Mouse (Mus musculus) leukemia stem cell, adult 10-12 weeks (primary cell): ENCODE results near the gene Dok4. TPM values are rescaled to one million over a fixed set of nuclear protein-coding genes. Genes with fewer than 3 reads are reported as not detected.

Experiments used
- polyA plus RNA-seq: library from polyadenylated mRNA; stranded (reverse); fragments of >175 nt; gene quantifications from 2 replicates; pipeline ENCODE4 v1.2.3, GENCODE M21; 2012; ENCODE audit warnings: low replicate concordance

The Dok4 gene
- 0.90 and 4.2 TPM in 2 replicates for polyA plus RNA-seq

GRCm38 (mm10) chr8:94876197-94876730 lies at the start of gene Dok4:
Gene Dok4 (minus strand): TSS chr8:94876330.

DNA sequence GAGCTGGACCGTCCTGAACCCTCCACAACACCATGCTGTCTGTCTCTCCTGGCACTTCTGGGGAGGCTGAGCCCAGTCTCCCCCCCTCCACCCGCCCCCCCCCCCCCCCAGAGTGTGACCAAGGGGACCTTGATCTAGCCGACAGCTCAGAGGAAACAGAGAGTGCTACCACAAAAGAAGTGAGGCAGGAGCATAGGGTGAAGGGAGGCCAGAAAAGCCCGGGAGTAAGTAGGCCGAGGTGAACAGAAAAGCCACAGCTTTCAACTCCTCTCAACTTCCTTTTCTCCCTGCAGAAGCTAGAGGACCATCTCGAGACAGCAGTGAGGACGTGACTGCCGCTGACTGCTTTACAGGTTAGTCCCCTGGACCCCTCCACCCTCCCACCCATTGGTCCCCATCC lies 47.3 kb upstream of the Dok4 start, which contains the start of gene Adgrg5:
Gene Adgrg5 (plus strand): TSS at position 290 of the 400 bp plus-strand sequence.

GRCm38 (mm10) chr8:94917851-94918495 lies 41.8 kb upstream of the Dok4 start, which contains the start of gene Ccdc102a:
Gene Ccdc102a (minus strand): TSS chr8:94918098.

GRCm38 (mm10) chr8:94857346-94858173 lies 18.6 kb downstream of the Dok4 start, which contains the start of gene Polr2c:
Gene Polr2c (plus strand): TSS chr8:94857450.

DNA sequence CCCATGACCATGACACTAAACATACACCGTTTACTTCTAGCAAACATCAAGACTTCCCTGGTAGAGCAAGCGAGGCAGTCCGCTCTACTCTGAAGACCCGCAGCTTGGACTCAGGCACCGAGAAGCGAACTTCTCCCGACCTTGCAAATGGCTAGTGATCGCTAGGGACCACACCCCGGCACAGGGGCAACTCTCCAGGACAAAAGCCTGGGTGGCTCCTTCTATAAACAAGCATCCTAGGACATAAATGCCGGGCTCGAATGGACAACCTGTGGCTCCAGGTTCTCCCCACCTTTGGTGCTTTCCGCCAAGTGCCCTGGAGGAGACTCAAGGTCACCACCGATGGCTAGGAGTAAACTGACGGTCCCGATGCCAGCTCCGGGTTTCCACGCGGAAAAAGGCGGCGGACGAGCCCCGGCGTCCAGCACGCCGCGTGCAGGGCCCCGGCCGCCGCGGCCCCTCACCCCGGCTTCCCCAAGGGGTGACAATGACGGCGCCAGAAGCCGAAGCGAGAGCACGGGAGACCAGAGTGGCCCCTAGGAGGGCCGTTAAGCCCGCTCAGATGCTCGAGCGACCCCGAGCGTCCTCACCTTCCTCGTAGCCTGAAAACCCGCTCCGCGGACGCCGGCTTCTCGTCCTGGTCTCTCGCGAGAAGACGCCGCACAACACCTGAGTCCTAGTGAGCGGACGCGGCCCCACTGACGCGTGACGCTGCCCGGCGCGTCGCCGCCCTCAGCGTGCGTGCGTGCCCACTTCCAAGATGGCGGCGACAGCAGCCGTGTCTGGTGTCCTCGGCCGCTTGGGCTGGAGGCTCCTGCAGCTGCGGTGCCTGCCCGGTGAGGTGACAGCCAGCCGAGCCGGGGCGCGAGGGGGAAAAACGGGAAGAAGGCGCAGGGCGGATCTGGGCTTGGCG lies 38.2 kb downstream of the Dok4 start, which contains the start of the genes Coq9 and Ciapin1:
Gene Coq9 (plus strand): TSS at position 660 of the 913 bp plus-strand sequence.
Gene Ciapin1 (minus strand): TSS at position 697 of the 913 bp plus-strand sequence.

Other genes with a start within 250 kb of the Dok4 start
- 5.8 and 16.9 TPM in 2 replicates for gene Arl2bp, start 209.7 kb downstream of the Dok4 start, polyA plus RNA-seq
- gene Pllp, start 180.1 kb downstream of the Dok4 start, polyA plus RNA-seq, result not detected in 2 replicates
- gene Ccl22, start 130.7 kb downstream of the Dok4 start, polyA plus RNA-seq, result 0.25 and 0.47 TPM in 2 replicates
- 0.07 and 0.10 TPM in 2 replicates for gene Cx3cl1, start 104.3 kb downstream of the Dok4 start, polyA plus RNA-seq
- gene Ccl17, start 65.9 kb downstream of the Dok4 start, polyA plus RNA-seq, result not detected in 2 replicates
- gene Coq9, start 38.0 kb downstream of the Dok4 start, polyA plus RNA-seq, result 89.1 and 112 TPM in 2 replicates
- 103 and 1,167 TPM in 2 replicates for gene Ciapin1, start 38.0 kb downstream of the Dok4 start, polyA plus RNA-seq
- 10.6 and 11.4 TPM in 2 replicates for gene Polr2c, start 18.9 kb downstream of the Dok4 start, polyA plus RNA-seq
- 1.6 and 3.0 TPM in 2 replicates for gene Ccdc102a, start 41.8 kb upstream of the Dok4 start, polyA plus RNA-seq
- gene Adgrg5, start 47.4 kb upstream of the Dok4 start, polyA plus RNA-seq, result 1.3 and 3.6 TPM in 2 replicates
- gene Adgrg1, start 98.4 kb upstream of the Dok4 start, polyA plus RNA-seq, result 5.7 and 21.1 TPM in 2 replicates
- 0.52 and 1.4 TPM in 2 replicates for gene Adgrg3, start 141.4 kb upstream of the Dok4 start, polyA plus RNA-seq
- gene Drc7, start 178.8 kb upstream of the Dok4 start, polyA plus RNA-seq, result not detected in 2 replicates
- gene Katnb1, start 204.9 kb upstream of the Dok4 start, polyA plus RNA-seq, result 22.5 and 28.5 TPM in 2 replicates